ENCODE assay signal across 9 mouse cellular contexts in the genomic region with DNA sequence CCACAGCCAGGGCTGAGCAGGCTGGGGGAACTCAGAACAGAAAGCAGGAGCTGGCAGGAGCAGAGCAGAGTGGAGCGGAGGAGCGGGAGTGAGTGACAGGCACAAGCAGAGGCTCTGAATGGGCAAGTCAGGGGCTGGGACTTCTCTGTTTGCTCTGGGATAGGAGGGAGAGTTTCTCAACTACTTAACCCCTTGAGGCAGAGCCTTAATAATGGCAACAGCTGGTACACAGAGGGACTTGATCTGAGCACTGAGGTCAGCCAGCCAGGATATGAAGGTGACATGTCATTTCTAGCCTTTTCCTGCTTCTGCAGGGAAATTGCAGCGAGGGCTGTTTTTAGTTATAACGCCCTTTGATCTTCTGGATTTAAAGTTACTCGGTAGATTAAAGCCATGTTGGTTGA.
DNase-seq lines count a peak whose midpoint lies in the region; ATAC-seq lines count a peak whose summit lies in the region.
"Had no signal": no experiment of that assay in that cellular context is flagged by ENCODE, and none has a peak within 500 bp of the region (broad histone marks: within the 10 kb centered on the region; RNA-seq: fewer than 3 reads in every experiment).

No protein-coding gene starts in this region.

- ATAC-seq in heart, embryonic 14.5 days (ENCODE audit: insufficient number of reproducible peaks, insufficient read depth, low FRiP score, low read depth), result peak; percentile 93
- peak; percentile 96 for ATAC-seq in lung, embryonic 16.5 days (ENCODE audit: low read depth)
- peak; percentile 23; the same call in 1 of the 2 replicates for ATAC-seq in neutrophil, adult 5-6 weeks (ENCODE audit: extremely low read depth, insufficient number of reproducible peaks, low FRiP score, poor library complexity, severe bottlenecking)

- no peak overlapping the region for H3K9ac ChIP-seq in heart, embryonic 14.5 days (ENCODE audit: low read length)
- peak overlapping the region; percentile 23; the same call in 1 of the 2 replicates for H3K9ac ChIP-seq in lung, embryonic 16.5 days (ENCODE audit: low read length)

- peak overlapping the region; percentile 47 for H3K4me2 ChIP-seq in heart, embryonic 14.5 days (ENCODE audit: low read length)
- H3K4me2 ChIP-seq in lung, embryonic 16.5 days (ENCODE audit: low read depth, low read length), result peak overlapping the region; percentile 43

- peak; percentile 53 to 59 for DNase-seq in right cerebral cortex, postnatal 10 days (ENCODE audit: low spot score in 2 of 2)
- no peak for DNase-seq in right cerebral cortex, adult 18-20 months
- DNase-seq in forebrain, embryonic 10.5 days (ENCODE audit: extremely low spot score, low spot score), result peak; percentile 69
- DNase-seq in kidney, adult 8-10 months, result peak; percentile 14 to 27
- no peak for DNase-seq in left cerebral cortex, postnatal 36 days (ENCODE audit: low spot score in 2 of 2)

- H3K9me3 ChIP-seq in forebrain, embryonic 10.5 days, result no peaks in the 10 kb centered on the region
- H3K9me3 ChIP-seq in heart, embryonic 14.5 days (ENCODE audit: control insufficient read depth, low read length), result no peaks in the 10 kb centered on the region
- H3K9me3 ChIP-seq in lung, embryonic 16.5 days (ENCODE audit: control insufficient read depth, low read length), result no peaks in the 10 kb centered on the region
- H3K9me3 ChIP-seq: G1E had no signal

- H3K4me3 ChIP-seq in forebrain, embryonic 10.5 days, result no peak overlapping the region
- H3K4me3 ChIP-seq in heart, embryonic 14.5 days (ENCODE audit: control insufficient read depth in 1 of 2, insufficient read depth in 1 of 2, low read depth in 1 of 2, low read length in 2 of 2), result no peak overlapping the region
- peak overlapping the region; percentile 15 for H3K4me3 ChIP-seq in lung, embryonic 16.5 days (ENCODE audit: low read length)

- H3K27ac ChIP-seq in forebrain, embryonic 10.5 days, result no peak overlapping the region
- no peak overlapping the region for H3K27ac ChIP-seq in heart, embryonic 14.5 days (replicated peaks in 1 of 2; ENCODE audit: control insufficient read depth in 1 of 2, insufficient read depth in 1 of 2, low read depth in 2 of 2, low read length in 2 of 2)
- peak overlapping the region; percentile 24 for H3K27ac ChIP-seq in lung, embryonic 16.5 days (ENCODE audit: low read length)

- H3K27me3 ChIP-seq in forebrain, embryonic 10.5 days (ENCODE audit: poor library complexity, severe bottlenecking), result peaks cover 5% of the 10 kb centered on the region; the same call in 1 of the 2 replicates
- no peaks in the 10 kb centered on the region for H3K27me3 ChIP-seq in heart, embryonic 14.5 days (ENCODE audit: control insufficient read depth, insufficient read depth, low read length)
- no peaks in the 10 kb centered on the region for H3K27me3 ChIP-seq in lung, embryonic 16.5 days (ENCODE audit: control insufficient read depth, insufficient read depth, low read depth, low read length)

- H3K4me1 ChIP-seq in forebrain, embryonic 10.5 days, result peaks cover 63% of the 10 kb centered on the region
- peaks cover 10 to 27% of the 10 kb centered on the region in 2 experiments for H3K4me1 ChIP-seq in heart, embryonic 14.5 days (ENCODE audit: control insufficient read depth in 2 of 2, insufficient read depth in 2 of 2, low read length in 2 of 2)
- H3K4me1 ChIP-seq in lung, embryonic 16.5 days (replicated peaks; ENCODE audit: control insufficient read depth, insufficient read depth, low read length), result peaks cover 27% of the 10 kb centered on the region

- WGBS in forebrain, embryonic 10.5 days, result 26% methylated on average over 5 of the region's 5 CpGs
- 10% methylated on average over 5 of the region's 5 CpGs for WGBS in heart, embryonic 14.5 days
- 5% methylated on average over 5 of the region's 5 CpGs for WGBS in lung, embryonic 16.5 days

- no peaks in the 10 kb centered on the region for H3K36me3 ChIP-seq in forebrain, embryonic 10.5 days (replicated peaks)
- no peaks in the 10 kb centered on the region for H3K36me3 ChIP-seq in heart, embryonic 14.5 days (ENCODE audit: control insufficient read depth, insufficient read depth, low read length)
- H3K36me3 ChIP-seq in lung, embryonic 16.5 days (ENCODE audit: control insufficient read depth, insufficient read depth, low read length), result no peaks in the 10 kb centered on the region

- intact Hi-C loops in left cerebral cortex, postnatal 36 days (cut with DNase I), result no loop called here

Comparison
In these comparisons a context has a peak if more than half of its experiments do, and no peak if none do; other contexts are left out.
1. DNase-seq: peak in right cerebral cortex, postnatal 10 days (2 of 2), forebrain, embryonic 10.5 days (single experiment) and kidney, adult 8-10 months (2 of 2); none in right cerebral cortex, adult 18-20 months (single experiment) and left cerebral cortex, postnatal 36 days (0 of 2).
2. ATAC-seq: peak in every context shown above with its lines; median percentile 96 in lung, embryonic 16.5 days; 93 in heart, embryonic 14.5 days; 23 in neutrophil, adult 5-6 weeks.